Mouse (Mus musculus) CH12.LX (cell line): ENCODE measurements around the gene Sdc4. TPM values are rescaled to one million over a fixed set of nuclear protein-coding genes. Genes with fewer than 3 reads are reported as not detected.

ENCODE experiments used
- DNase-seq: peaks from one replicate; pipeline ENCODE4 v3.0.0-alpha.2; 2013; ENCODE audit errors: extremely low read depth
- H3K27ac ChIP-seq: 2 replicates; pipeline ENCODE4 v1.5.1; 2012; ENCODE audit warnings: low read depth, mild to moderate bottlenecking, control low read depth, moderate library complexity; ENCODE audit not compliant: insufficient read depth
- H3K27me3 ChIP-seq: replicated peaks from 2 replicates; pipeline ENCODE3; 2012; ENCODE audit warnings: inconsistent platforms
- H3K36me3 ChIP-seq, 2 experiments: replicated peaks in 1 of 2; 2 replicates each; pipeline versions ENCODE3 to v1.6.1; 2012; ENCODE audit warnings: inconsistent platforms in 1 of 2, low read length in 1 of 2, mild to moderate bottlenecking in 1 of 2, mixed read lengths in 1 of 2, moderate library complexity in 1 of 2; ENCODE audit not compliant: control insufficient read depth in 1 of 2, insufficient read depth in 1 of 2
- H3K4me1 ChIP-seq, 2 experiments: 2 replicates each; pipeline ENCODE4 v1.6.1; 2012; ENCODE audit warnings: inconsistent platforms in 1 of 2, moderate library complexity in 1 of 2; ENCODE audit not compliant: insufficient read depth in 2 of 2, control insufficient read depth in 1 of 2
- H3K4me2 ChIP-seq: 2 replicates; pipeline ENCODE4 v1.6.1; 2012; ENCODE audit warnings: low read depth, mild to moderate bottlenecking, control low read depth; ENCODE audit not compliant: poor library complexity, insufficient read depth, severe bottlenecking
- H3K4me3 ChIP-seq, 3 experiments: fragments of 150-350 bp in 1 of 3; sonication (generic) in 1 of 3; replicated peaks in 1 of 3; 2 replicates each; pipeline versions ENCODE3 to v1.5.1; 2011 to 2012; ENCODE audit warnings: low read depth in 2 of 3, low read length in 2 of 3, mild to moderate bottlenecking in 2 of 3, moderate library complexity in 2 of 3, control low read depth in 1 of 3, improper control_type of control experiment in 1 of 3, inconsistent platforms in 1 of 3, mixed read lengths in 1 of 3; ENCODE audit not compliant: poor library complexity in 1 of 3
- H3K79me2 ChIP-seq: replicated peaks from 2 replicates; pipeline ENCODE4 v1.6.1; 2012; ENCODE audit warnings: mild to moderate bottlenecking, moderate library complexity; ENCODE audit not compliant: control insufficient read depth, poor library complexity, insufficient read depth, severe bottlenecking; ENCODE audit errors: extremely low read depth
- H3K9ac ChIP-seq: 2 replicates; pipeline ENCODE4 v1.6.1; 2012; ENCODE audit warnings: low read depth, mild to moderate bottlenecking, control low read depth, moderate library complexity; ENCODE audit not compliant: insufficient read depth
- H3K9me3 ChIP-seq: replicated peaks from 2 replicates; pipeline ENCODE3; 2012; ENCODE audit warnings: low read length, inconsistent platforms, mixed read lengths
- BHLHE40 ChIP-seq: IDR thresholded peaks from 2 replicates; pipeline ENCODE4 v1.6.1; 2011; ENCODE audit warnings: mild to moderate bottlenecking, low read depth, low read length, improper control_type of control experiment
- CHD2 ChIP-seq: IDR thresholded peaks from 2 replicates; pipeline ENCODE4 v1.6.1; 2011; ENCODE audit warnings: low read length, improper control_type of control experiment
- E2F4 ChIP-seq: IDR thresholded peaks from 2 replicates; pipeline ENCODE4 v1.6.1; 2011; ENCODE audit warnings: low read depth, low read length, improper control_type of control experiment; ENCODE audit not compliant: insufficient replicate concordance
- EP300 ChIP-seq: IDR thresholded peaks from 2 replicates; pipeline ENCODE4 v1.6.1; 2011; ENCODE audit warnings: low read length, improper control_type of control experiment
- ETS1 ChIP-seq: conservative IDR thresholded peaks from 2 replicates; pipeline ENCODE4 v1.6.1; 2012; ENCODE audit warnings: low read depth, mild to moderate bottlenecking, inconsistent platforms, low read length, improper control_type of control experiment, moderate library complexity
- GABPA ChIP-seq: IDR thresholded peaks from 2 replicates; pipeline ENCODE4 v1.6.1; 2012; ENCODE audit warnings: low read depth, low read length, improper control_type of control experiment, inconsistent platforms; ENCODE audit not compliant: insufficient replicate concordance
- IRF4 ChIP-seq: IDR thresholded peaks from 2 replicates; pipeline ENCODE4 v1.6.1; 2014; ENCODE audit warnings: low read depth, mild to moderate bottlenecking, inconsistent platforms, low read length, improper control_type of control experiment
- JUN ChIP-seq: IDR thresholded peaks from 2 replicates; pipeline ENCODE4 v1.6.1; 2011; ENCODE audit warnings: low read depth, mild to moderate bottlenecking, low read length, improper control_type of control experiment, moderate library complexity; ENCODE audit not compliant: insufficient read depth
- MAX ChIP-seq: IDR thresholded peaks from 2 replicates; pipeline ENCODE4 v1.6.1; 2011; ENCODE audit warnings: low read length, improper control_type of control experiment
- MAZ ChIP-seq: IDR thresholded peaks from 2 replicates; pipeline ENCODE4 v1.6.1; 2012; ENCODE audit warnings: low read depth, mild to moderate bottlenecking, inconsistent platforms, low read length, improper control_type of control experiment, moderate library complexity
- MEF2A ChIP-seq: IDR thresholded peaks from 2 replicates; pipeline ENCODE4 v1.6.1; 2014; ENCODE audit warnings: low read depth, mild to moderate bottlenecking, inconsistent platforms, low read length, improper control_type of control experiment, borderline replicate concordance
- MYC ChIP-seq: IDR thresholded peaks from 2 replicates; pipeline ENCODE4 v1.6.1; 2011; ENCODE audit warnings: low read depth, mild to moderate bottlenecking, improper control_type of control experiment, low read length
- NRF1 ChIP-seq: IDR thresholded peaks from 2 replicates; pipeline ENCODE4 v1.6.1; 2014; ENCODE audit warnings: low read depth, mild to moderate bottlenecking, inconsistent platforms, low read length, improper control_type of control experiment, moderate library complexity
- PAX5 ChIP-seq: IDR thresholded peaks from 2 replicates; pipeline ENCODE4 v1.6.1; 2012; ENCODE audit warnings: low read length, inconsistent platforms, mixed read lengths
- POLR2A ChIP-seq: IDR thresholded peaks from 2 replicates; pipeline ENCODE4 v1.6.1; 2011; ENCODE audit warnings: low read depth, mild to moderate bottlenecking, improper control_type of control experiment, low read length
- RAD21 ChIP-seq: IDR thresholded peaks from 2 replicates; pipeline ENCODE4 v1.6.1; 2011; ENCODE audit warnings: low read depth, mild to moderate bottlenecking, low read length, improper control_type of control experiment, moderate library complexity
- RCOR1 ChIP-seq: conservative IDR thresholded peaks from 2 replicates; pipeline ENCODE4 v1.6.1; 2012; ENCODE audit warnings: low read depth, mild to moderate bottlenecking, inconsistent platforms, low read length, improper control_type of control experiment
- TCF12 ChIP-seq: IDR thresholded peaks from 2 replicates; pipeline ENCODE4 v1.6.1; 2014; ENCODE audit warnings: low read depth, mild to moderate bottlenecking, inconsistent platforms, low read length, improper control_type of control experiment
- USF1 ChIP-seq: IDR thresholded peaks from 2 replicates; pipeline ENCODE4 v1.6.1; 2014; ENCODE audit warnings: low read depth, mild to moderate bottlenecking, inconsistent platforms, low read length, improper control_type of control experiment
- USF2 ChIP-seq: conservative IDR thresholded peaks from 2 replicates; pipeline ENCODE4 v1.6.1; 2011; ENCODE audit warnings: low read depth, low read length, improper control_type of control experiment
- ZMIZ1 ChIP-seq: IDR thresholded peaks from 2 replicates; pipeline ENCODE4 v1.6.1; 2012; ENCODE audit warnings: low read depth, mild to moderate bottlenecking, inconsistent platforms, low read length, improper control_type of control experiment
- ZNF384 ChIP-seq: IDR thresholded peaks from 2 replicates; pipeline ENCODE4 v1.6.1; 2012; ENCODE audit warnings: low read depth, low read length, improper control_type of control experiment, inconsistent platforms
- dilution Hi-C: fragments of 300-500 bp; cut with MboI; formaldehyde crosslinking; loops from 2 replicates; pipeline ENCODE4 v1.14.3; 2020; ENCODE audit warnings: low sequenced_read_pairs; ENCODE audit not compliant: extremely low pct_unique_long_range_greater_than_20kb, extremely low pct_ligation_motif_present
- in situ Hi-C: fragments of 300-500 bp; cut with MboI; formaldehyde crosslinking; loops from 3 replicates; pipeline ENCODE4 v1.14.3; 2019; ENCODE audit warnings: low sequenced_read_pairs, low pct_ligation_motif_present, low pct_unique_long_range_greater_than_20kb, mixed read lengths
- polyA plus RNA-seq: library from polyadenylated mRNA; unstranded; fragments of >175 nt; gene quantifications from 2 replicates; pipeline ENCODE4 v1.2.1, GENCODE M21; 2012; ENCODE audit warnings: low read depth; ENCODE audit not compliant: insufficient read length
- total RNA-seq, 2 experiments: library from RNA; depleted of rRNA; stranded (reverse); fragments of 300-350 nt in 1 of 2; fragments of >200 nt in 1 of 2; gene quantifications; 2 replicates each; pipeline ENCODE4 v1.2.3; 2012 to 2014

Sdc4 gene
- total and polyA plus RNA-seq, 3 experiments: 46.6 to 69.9 (median 59.8) TPM

DNA sequence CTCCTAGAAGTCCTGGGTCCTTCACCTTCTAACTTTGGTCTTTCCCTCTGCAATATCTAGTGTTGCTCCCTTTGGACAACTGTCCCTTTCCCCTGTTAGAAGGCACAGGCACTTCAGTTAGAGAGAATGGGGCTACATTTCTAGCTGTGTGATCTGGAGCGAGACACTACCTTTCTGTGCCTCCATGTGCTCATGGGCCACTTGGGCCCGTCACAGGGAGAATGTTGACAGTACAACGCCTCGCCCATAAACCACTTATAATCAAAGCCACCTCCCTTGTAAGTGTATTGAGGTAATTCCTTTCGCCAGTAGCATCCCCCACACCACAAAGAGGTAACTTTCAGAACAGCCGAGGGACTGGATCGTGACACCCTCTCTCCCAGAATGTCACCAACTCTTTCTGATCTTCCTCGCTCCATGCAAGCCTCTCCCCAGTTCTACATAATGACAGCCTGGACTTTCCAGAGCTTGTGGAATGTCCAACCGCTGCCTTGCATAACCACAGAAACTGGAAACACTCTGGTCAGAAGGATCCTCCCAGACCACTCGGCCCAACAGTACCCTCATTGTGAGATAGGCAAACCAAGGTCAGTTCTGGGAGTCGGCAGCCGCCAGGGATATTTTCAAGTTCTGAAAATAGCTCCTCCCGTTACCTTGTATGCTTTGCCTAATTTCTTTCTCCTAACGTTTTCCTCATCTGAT is 5.8 kb upstream of the Sdc4 start:
- in situ Hi-C loops (no loop called here), dilution Hi-C loops (no loop called here)
- peaks cover 12% of the 10 kb centered on the region for H3K9me3 ChIP-seq
- H3K4me2 ChIP-seq: no peak overlapping the region
- H3K79me2 ChIP-seq: no peaks in the 10 kb centered on the region
- H3K36me3 ChIP-seq: no peaks in the 10 kb centered on the region
- no peak overlapping the region for H3K9ac ChIP-seq
- TF ChIP-seq USF2: no peak
- TF ChIP-seq ZNF384: no peak
- no peak for TF ChIP-seq MEF2A
- TF ChIP-seq POLR2A: no peak
- no peak for TF ChIP-seq GABPA
- no peak for TF ChIP-seq EP300
- no peak for TF ChIP-seq TCF12
- TF ChIP-seq RCOR1: no peak
- TF ChIP-seq MYC: no peak
- TF ChIP-seq IRF4: no peak
- no peak for TF ChIP-seq USF1
- no peak for TF ChIP-seq MAX
- TF ChIP-seq BHLHE40: no peak
- no peak for TF ChIP-seq MAZ
- TF ChIP-seq E2F4: no peak
- TF ChIP-seq ZMIZ1: no peak
- no peak for TF ChIP-seq ETS1
- no peak for TF ChIP-seq RAD21
- no peak for TF ChIP-seq CHD2
- no peak for TF ChIP-seq NRF1
- TF ChIP-seq, all 38 proteins: peak for 0
- no peak overlapping the region for H3K27ac ChIP-seq
- H3K4me3 ChIP-seq: no peak overlapping the region
- peaks cover 0 to 1% of the 10 kb centered on the region in 2 experiments; a peak in 1 of 4 replicates for H3K4me1 ChIP-seq
- no peak for DNase-seq
- peaks cover 57% of the 10 kb centered on the region for H3K27me3 ChIP-seq

DNA sequence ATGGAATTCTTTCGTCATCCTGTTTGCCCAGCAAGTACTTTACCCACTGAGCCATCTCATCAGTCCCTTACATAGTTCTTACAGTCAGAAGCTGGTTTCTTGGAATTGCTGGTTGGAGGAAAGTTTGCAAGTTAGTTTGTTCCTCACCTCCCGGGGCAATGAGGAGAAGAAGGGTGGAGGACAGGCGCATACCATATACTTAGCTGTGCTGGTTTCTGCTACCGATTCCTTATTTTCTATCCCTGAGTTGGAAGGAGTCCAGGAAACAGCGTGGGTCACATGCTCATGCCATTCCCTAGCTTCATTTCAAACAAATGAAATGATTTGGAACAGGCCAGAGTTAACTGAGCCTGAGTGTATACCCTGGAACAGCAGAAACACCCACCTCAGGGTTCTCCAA is 5.2 kb upstream of the Sdc4 start:
- no peak overlapping the region for H3K4me2 ChIP-seq
- TF ChIP-seq USF2 (no peak), PAX5 (no peak), E2F4 (no peak), JUN (no peak)
- H3K9me3 ChIP-seq: peaks cover 12% of the 10 kb centered on the region
- H3K9ac ChIP-seq: no peak overlapping the region
- peaks cover 3 to 7% of the 10 kb centered on the region in 2 experiments; a peak in 3 of 4 replicates for H3K4me1 ChIP-seq
- peaks cover 58% of the 10 kb centered on the region for H3K27me3 ChIP-seq
- H3K36me3 ChIP-seq: no peaks in the 10 kb centered on the region
- dilution Hi-C loops: no loop called here
- no peaks in the 10 kb centered on the region for H3K79me2 ChIP-seq
- DNase-seq: no peak
- in situ Hi-C loops: no loop called here
- no peak overlapping the region for H3K4me3 ChIP-seq
- no peak overlapping the region for H3K27ac ChIP-seq
